Comparison of ENCODE assay signal across 20 mouse cellular contexts in the genomic region with DNA sequence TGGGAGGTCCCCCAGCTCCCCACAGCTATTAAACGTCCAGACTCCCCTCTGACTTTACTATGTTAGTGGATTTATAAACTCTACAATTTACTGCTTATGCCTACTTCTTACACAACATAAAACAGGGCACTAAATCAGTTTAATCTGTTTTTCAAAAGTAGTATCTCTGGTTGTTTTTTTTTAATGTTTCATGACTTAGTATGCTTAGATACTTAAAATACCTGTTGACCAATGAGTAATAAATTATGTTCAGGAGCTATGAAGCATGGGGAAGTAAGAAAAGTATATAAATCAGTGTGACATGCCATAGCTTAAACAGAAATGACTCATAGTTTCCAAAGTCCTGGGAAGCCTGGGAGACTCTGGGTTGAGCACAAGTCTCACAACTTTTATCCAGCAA. TPM values are rescaled to one million over a fixed set of nuclear protein-coding genes. Genes with fewer than 3 reads are reported as not detected.
DNase-seq lines count a peak whose midpoint lies in the region; ATAC-seq and TF ChIP-seq lines count a peak whose summit lies in the region.
"Had no signal": no experiment of that assay in that cellular context is flagged by ENCODE, and none has a peak within 500 bp of the region (broad histone marks: within the 10 kb centered on the region; RNA-seq: fewer than 3 reads in every experiment).

No protein-coding gene starts in this region.

- H3K4me1 ChIP-seq in kidney, adult 2 months (ENCODE audit: control insufficient read depth, insufficient read depth, low read length), result no peaks in the 10 kb centered on the region
- H3K4me1 ChIP-seq in forebrain, embryonic 15.5 days, result no peaks in the 10 kb centered on the region
- H3K4me1 ChIP-seq: embryonic facial prominence, embryonic 15.5 days; heart, embryonic 10.5 days; liver, embryonic 12.5 days; midbrain, embryonic 10.5 days; stomach, embryonic 15.5 days had no signal

- TF ChIP-seq CTCF in kidney, adult 2 months (conservative IDR thresholded peaks at IDR 0.05; ENCODE audit: insufficient read depth, insufficient read length, low read depth, low read length), result no peak

- WGBS in kidney, adult 2 months, result 25% methylated on average over 1 of the region's 1 CpGs
- WGBS in forebrain, embryonic 15.5 days, result 82% methylated on average over 1 of the region's 1 CpGs

- no peak overlapping the region for H3K4me3 ChIP-seq in kidney, adult 2 months (ENCODE audit: insufficient read depth, low read depth, low read length)
- no peak overlapping the region for H3K4me3 ChIP-seq in myocyte
- H3K4me3 ChIP-seq in forebrain, embryonic 15.5 days, result no peak overlapping the region
- H3K4me3 ChIP-seq: embryonic facial prominence, embryonic 15.5 days; heart, embryonic 10.5 days; left cerebral cortex, adult 2 months; liver, embryonic 12.5 days; midbrain, embryonic 10.5 days; stomach, embryonic 15.5 days had no signal

- no peaks in the 10 kb centered on the region for H3K27me3 ChIP-seq in kidney, adult 2 months (replicated peaks; ENCODE audit: control insufficient read depth, insufficient read depth, low read length)
- no peaks in the 10 kb centered on the region for H3K27me3 ChIP-seq in myocyte (ENCODE audit: control insufficient read depth, insufficient read depth, insufficient read length)
- no peaks in the 10 kb centered on the region for H3K27me3 ChIP-seq in forebrain, embryonic 15.5 days
- H3K27me3 ChIP-seq: embryonic facial prominence, embryonic 15.5 days; liver, embryonic 12.5 days; stomach, embryonic 15.5 days had no signal

- ATAC-seq in forebrain, embryonic 15.5 days (replicated peaks), result no peak
- ATAC-seq: liver, embryonic 12.5 days had no signal

- H3K79me2 ChIP-seq in myocyte (ENCODE audit: control insufficient read depth, insufficient read depth), result peaks cover 5% of the 10 kb centered on the region

- peak overlapping the region; percentile 25 for H3K4me2 ChIP-seq in myocyte (ENCODE audit: low read depth)
- H3K4me2 ChIP-seq in forebrain, embryonic 15.5 days (replicated peaks), result no peak overlapping the region
- H3K4me2 ChIP-seq: embryonic facial prominence, embryonic 15.5 days; liver, embryonic 12.5 days; stomach, embryonic 15.5 days had no signal

- H3K9me3 ChIP-seq in forebrain, embryonic 15.5 days, result no peaks in the 10 kb centered on the region
- H3K9me3 ChIP-seq: embryonic facial prominence, embryonic 15.5 days; heart, embryonic 10.5 days; liver, embryonic 12.5 days; midbrain, embryonic 10.5 days; stomach, embryonic 15.5 days had no signal

- H3ac ChIP-seq in myocyte (ENCODE audit: control insufficient read depth, insufficient read length), result no peak overlapping the region

- no peaks in the 10 kb centered on the region for H3K36me3 ChIP-seq in kidney, adult 2 months (ENCODE audit: control insufficient read depth, insufficient read depth, low read length)
- no peaks in the 10 kb centered on the region for H3K36me3 ChIP-seq in myocyte (ENCODE audit: control insufficient read depth, insufficient read depth)
- no peaks in the 10 kb centered on the region for H3K36me3 ChIP-seq in forebrain, embryonic 15.5 days
- H3K36me3 ChIP-seq: embryonic facial prominence, embryonic 15.5 days; heart, embryonic 10.5 days; liver, embryonic 12.5 days; stomach, embryonic 15.5 days had no signal

- H3K27ac ChIP-seq in kidney, adult 2 months (ENCODE audit: insufficient read depth, low read depth, low read length), result peak overlapping the region; percentile 50; the same call in 1 of the 2 replicates
- no peak overlapping the region for H3K27ac ChIP-seq in forebrain, embryonic 15.5 days (replicated peaks)
- H3K27ac ChIP-seq: embryonic facial prominence, embryonic 15.5 days; heart, embryonic 10.5 days; left cerebral cortex, adult 2 months; liver, embryonic 12.5 days; midbrain, embryonic 10.5 days; stomach, embryonic 15.5 days had no signal

- DNase-seq in kidney, adult 2 months, result no peak
- DNase-seq in kidney, postnatal 10 days, result no peak
- peak; percentile 89 for DNase-seq in 3T3-L1 (ENCODE audit: low read depth, low spot score)
- DNase-seq in Muller cell, postnatal 12 days (ENCODE audit: inconsistent ontology term), result peak; percentile 58
- DNase-seq in yolk sac, embryonic 10.5 days (ENCODE audit: low spot score), result no peak
- DNase-seq: cerebellum, adult 18-20 months; cerebellum, postnatal 25 days; gastrocnemius, postnatal 25 days; kidney, postnatal 25 days; lung, adult 2 months; lung, postnatal 36 days; right cerebral cortex, postnatal 25 days had no signal

- TF ChIP-seq POLR2A in kidney, adult 2 months (IDR thresholded peaks at IDR 0.05; ENCODE audit: low read depth, low read length), result no peak
- no peak for TF ChIP-seq POLR2A in myocyte (IDR thresholded peaks at IDR 0.05; ENCODE audit: insufficient read length, low read depth)

- H3K9ac ChIP-seq in forebrain, embryonic 15.5 days (replicated peaks), result no peak overlapping the region
- H3K9ac ChIP-seq: embryonic facial prominence, embryonic 15.5 days; liver, embryonic 12.5 days; stomach, embryonic 15.5 days had no signal

TF ChIP-seq in myocyte, 11 proteins besides CTCF, POLR2A, EP300 and RAD21:
- TF ChIP-seq E2F4 (IDR thresholded peaks at IDR 0.05; ENCODE audit: insufficient read depth), result no peak
- no peak for TF ChIP-seq MYOD1 (IDR thresholded peaks at IDR 0.05; ENCODE audit: control insufficient read depth in 1 of 3, insufficient read length in 2 of 3, low read depth in 2 of 3)
- TF ChIP-seq TCF12 (IDR thresholded peaks at IDR 0.05; ENCODE audit: insufficient read depth, poor library complexity, severe bottlenecking), result no peak
- no peak for TF ChIP-seq REST (IDR thresholded peaks at IDR 0.05; ENCODE audit: insufficient read depth, insufficient read length)
- no peak for TF ChIP-seq SRF (IDR thresholded peaks at IDR 0.05; ENCODE audit: control insufficient read depth, insufficient read length, low read depth)
- no peak for TF ChIP-seq MAX (IDR thresholded peaks at IDR 0.05; ENCODE audit: low read depth)
- no peak for TF ChIP-seq POLR2AphosphoS2 (IDR thresholded peaks at IDR 0.05; ENCODE audit: insufficient read length, low read depth)
- no peak for TF ChIP-seq TCF3 (IDR thresholded peaks at IDR 0.05; ENCODE audit: insufficient read length, low read depth)
- no peak for TF ChIP-seq MYOG (IDR thresholded peaks at IDR 0.05; ENCODE audit: control insufficient read depth in 1 of 3, insufficient read depth in 1 of 3, insufficient read length in 2 of 3, low read depth in 2 of 3)
- TF ChIP-seq USF1 (IDR thresholded peaks at IDR 0.05; ENCODE audit: low read depth), result no peak
- TF ChIP-seq CEBPB (IDR thresholded peaks at IDR 0.05; ENCODE audit: insufficient read depth, poor library complexity, severe bottlenecking), result no peak

RNA-seq across cellular contexts. Expression of a gene that starts 17.1 kb away (rescaled TPM):
- not detected in 2 replicates for polyA plus RNA-seq in kidney, adult 2 months (2012; rRNA removed)
- 0.01 TPM for polyA plus RNA-seq in myocyte (2012; fragmentation: generic; extraction: Trizol)
- polyA plus RNA-seq in forebrain, embryonic 15.5 days (2015; fragmentation: Nextera tagmentation; extraction: Ambion mirVana), result 8.2 and 8.6 TPM in 2 replicates

Comparison
In these comparisons a context has a peak if more than half of its experiments do, and no peak if none do; other contexts are left out.
1. DNase-seq: peak in 3T3-L1 (single experiment) and Muller cell, postnatal 12 days (single experiment); none in kidney, adult 2 months (single experiment), kidney, postnatal 10 days (single experiment) and yolk sac, embryonic 10.5 days (single experiment).